Mouse (Mus musculus): Measurements from ENCODE around the gene Mdm2. TPM values are rescaled to one million over a fixed set of nuclear protein-coding genes. Genes with fewer than 3 reads are reported as not detected.

The Mdm2 gene
- polyA plus RNA-seq, 1 experiment: 83.0 TPM

- no peak for DNase-seq
- WGBS: 89% methylated on average over 5 of the region's 5 CpGs
- Histone ChIP-seq H3K4me3 (ENCODE audit: control insufficient read depth, insufficient read depth, low read length) (no peak overlapping the region), H3K27ac (ENCODE audit: control insufficient read depth, insufficient read depth, low read length) (no peak overlapping the region), H3K36me3 (ENCODE audit: control insufficient read depth, insufficient read depth, low read length) (no peaks in the 10 kb centered on the region), H3K27me3 (ENCODE audit: control insufficient read depth, insufficient read depth, low read length) (no peaks in the 10 kb centered on the region), H3K4me1 (replicated peaks; ENCODE audit: control insufficient read depth, insufficient read depth, low read length) (0 out of 2 replicates have a peak, but pooled peaks cover 2% of the 10 kb centered on the region)
- no peak for TF ChIP-seq CTCF (IDR thresholded peaks at IDR 0.05; ENCODE audit: borderline replicate concordance, control insufficient read depth, extremely low read depth, insufficient read depth, low read length, poor library complexity)
- TF ChIP-seq POLR2A (IDR thresholded peaks at IDR 0.05; ENCODE audit: control insufficient read depth, extremely low read depth, insufficient read depth, low read length, poor library complexity): no peak
These were observed 18.0 kb upstream of the Mdm2 start for GRCm38 (mm10) chr10:117728574-117728973.

GRCm38 (mm10) chr10:117727518-117728110, 17.1 kb upstream of the Mdm2 start:
- WGBS: 93% methylated on average over 9 of the region's 9 CpGs
- no peak overlapping the region for H3K27ac ChIP-seq (ENCODE audit: control insufficient read depth, insufficient read depth, low read length)
- TF ChIP-seq CTCF (IDR thresholded peaks at IDR 0.05; ENCODE audit: borderline replicate concordance, control insufficient read depth, extremely low read depth, insufficient read depth, low read length, poor library complexity) (no peak), POLR2A (IDR thresholded peaks at IDR 0.05; ENCODE audit: control insufficient read depth, extremely low read depth, insufficient read depth, low read length, poor library complexity) (no peak)
- DNase-seq: no peak
- H3K4me3 ChIP-seq (ENCODE audit: control insufficient read depth, insufficient read depth, low read length): no peak overlapping the region
- no peaks in the 10 kb centered on the region for H3K36me3 ChIP-seq (ENCODE audit: control insufficient read depth, insufficient read depth, low read length)
- 0 out of 2 replicates have a peak, but pooled peaks cover 2% of the 10 kb centered on the region for H3K4me1 ChIP-seq (replicated peaks; ENCODE audit: control insufficient read depth, insufficient read depth, low read length)
- H3K27me3 ChIP-seq (ENCODE audit: control insufficient read depth, insufficient read depth, low read length): no peaks in the 10 kb centered on the region

GRCm38 (mm10) chr10:117726888-117727385, 16.4 kb upstream of the Mdm2 start:
- TF ChIP-seq POLR2A (IDR thresholded peaks at IDR 0.05; ENCODE audit: control insufficient read depth, extremely low read depth, insufficient read depth, low read length, poor library complexity) (no peak), CTCF (IDR thresholded peaks at IDR 0.05; ENCODE audit: borderline replicate concordance, control insufficient read depth, extremely low read depth, insufficient read depth, low read length, poor library complexity) (no peak)
- no peak overlapping the region for H3K4me3 ChIP-seq (ENCODE audit: control insufficient read depth, insufficient read depth, low read length)
- 0 out of 2 replicates have a peak, but pooled peaks cover 2% of the 10 kb centered on the region for H3K4me1 ChIP-seq (replicated peaks; ENCODE audit: control insufficient read depth, insufficient read depth, low read length)
- H3K27ac ChIP-seq (ENCODE audit: control insufficient read depth, insufficient read depth, low read length): no peak overlapping the region
- WGBS: 96% methylated on average over 4 of the region's 4 CpGs
- no peak for DNase-seq
- H3K36me3 ChIP-seq (ENCODE audit: control insufficient read depth, insufficient read depth, low read length): no peaks in the 10 kb centered on the region
- H3K27me3 ChIP-seq (ENCODE audit: control insufficient read depth, insufficient read depth, low read length): no peaks in the 10 kb centered on the region

GRCm38 (mm10) chr10:117726350-117726749, 15.8 kb upstream of the Mdm2 start:
- TF ChIP-seq POLR2A (IDR thresholded peaks at IDR 0.05; ENCODE audit: control insufficient read depth, extremely low read depth, insufficient read depth, low read length, poor library complexity) (no peak), CTCF (IDR thresholded peaks at IDR 0.05; ENCODE audit: borderline replicate concordance, control insufficient read depth, extremely low read depth, insufficient read depth, low read length, poor library complexity) (no peak)
- no peaks in the 10 kb centered on the region for H3K4me1 ChIP-seq (replicated peaks; ENCODE audit: control insufficient read depth, insufficient read depth, low read length)
- DNase-seq: no peak
- no peaks in the 10 kb centered on the region for H3K36me3 ChIP-seq (ENCODE audit: control insufficient read depth, insufficient read depth, low read length)
- 93% methylated on average over 4 of the region's 4 CpGs for WGBS
- H3K27me3 ChIP-seq (ENCODE audit: control insufficient read depth, insufficient read depth, low read length): no peaks in the 10 kb centered on the region
- no peak overlapping the region for H3K4me3 ChIP-seq (ENCODE audit: control insufficient read depth, insufficient read depth, low read length)
- H3K27ac ChIP-seq (ENCODE audit: control insufficient read depth, insufficient read depth, low read length): no peak overlapping the region

- Histone ChIP-seq H3K4me3 (ENCODE audit: control insufficient read depth, insufficient read depth, low read length) (no peak overlapping the region), H3K4me1 (replicated peaks; ENCODE audit: control insufficient read depth, insufficient read depth, low read length) (no peaks in the 10 kb centered on the region), H3K27me3 (ENCODE audit: control insufficient read depth, insufficient read depth, low read length) (no peaks in the 10 kb centered on the region), H3K36me3 (ENCODE audit: control insufficient read depth, insufficient read depth, low read length) (no peaks in the 10 kb centered on the region), H3K27ac (ENCODE audit: control insufficient read depth, insufficient read depth, low read length) (no peak overlapping the region)
- TF ChIP-seq CTCF (IDR thresholded peaks at IDR 0.05; ENCODE audit: borderline replicate concordance, control insufficient read depth, extremely low read depth, insufficient read depth, low read length, poor library complexity) (no peak), POLR2A (IDR thresholded peaks at IDR 0.05; ENCODE audit: control insufficient read depth, extremely low read depth, insufficient read depth, low read length, poor library complexity) (no peak)
- DNase-seq: no peak
- 88% methylated on average over 7 of the region's 7 CpGs for WGBS
These were observed 15.1 kb upstream of the Mdm2 start for GRCm38 (mm10) chr10:117725671-117726070.

GRCm38 (mm10) chr10:117724804-117725361, 14.3 kb upstream of the Mdm2 start:
- H3K4me1 ChIP-seq (replicated peaks; ENCODE audit: control insufficient read depth, insufficient read depth, low read length): no peaks in the 10 kb centered on the region
- DNase-seq: no peak
- TF ChIP-seq CTCF (IDR thresholded peaks at IDR 0.05; ENCODE audit: borderline replicate concordance, control insufficient read depth, extremely low read depth, insufficient read depth, low read length, poor library complexity) (no peak), POLR2A (IDR thresholded peaks at IDR 0.05; ENCODE audit: control insufficient read depth, extremely low read depth, insufficient read depth, low read length, poor library complexity) (no peak)

More at GRCm38 (mm10) chr10:117724804-117725361, 14.3 kb upstream of the Mdm2 start:
- no peak overlapping the region for H3K27ac ChIP-seq (ENCODE audit: control insufficient read depth, insufficient read depth, low read length)
- H3K4me3 ChIP-seq (ENCODE audit: control insufficient read depth, insufficient read depth, low read length): no peak overlapping the region
- H3K36me3 ChIP-seq (ENCODE audit: control insufficient read depth, insufficient read depth, low read length): no peaks in the 10 kb centered on the region
- H3K27me3 ChIP-seq (ENCODE audit: control insufficient read depth, insufficient read depth, low read length): no peaks in the 10 kb centered on the region
- 95% methylated on average over 3 of the region's 3 CpGs for WGBS

Measured in thymus, adult 2 months (tissue).